Mouse (Mus musculus) cortical plate, adult 2 months (tissue): ENCODE measurements around the gene Parva. TPM values are rescaled to one million over a fixed set of nuclear protein-coding genes. Genes with fewer than 3 reads are reported as not detected.

Experiments
- H3K27ac ChIP-seq: fragments of 200-500 bp; 2 replicates; pipeline ENCODE4 v1.5.1; 2012; ENCODE audit warnings: low read length, control low read depth, inconsistent platforms; ENCODE audit not compliant: insufficient read depth
- H3K4me1 ChIP-seq: fragments of 200-500 bp; 2 replicates; pipeline ENCODE4 v1.6.1; 2011; ENCODE audit warnings: low read length; ENCODE audit not compliant: control insufficient read depth, insufficient read depth
- H3K4me3 ChIP-seq: fragments of 200-500 bp; 2 replicates; pipeline ENCODE4 v1.5.1; 2011; ENCODE audit warnings: mild to moderate bottlenecking, low read length, control low read depth; ENCODE audit not compliant: insufficient read depth
- CTCF ChIP-seq: fragments of 200-500 bp; IDR thresholded peaks from 2 replicates; pipeline ENCODE4 v1.5.1; 2011; ENCODE audit warnings: mild to moderate bottlenecking, control low read depth, low read length; ENCODE audit not compliant: insufficient read depth; ENCODE audit errors: extremely low read depth
- POLR2A ChIP-seq: fragments of 200-500 bp; IDR thresholded peaks from 2 replicates; pipeline ENCODE4 v1.6.1; 2011; ENCODE audit warnings: mild to moderate bottlenecking, low read length, control low read depth; ENCODE audit not compliant: insufficient read depth; ENCODE audit errors: extremely low read depth
- polyA plus RNA-seq: library from polyadenylated mRNA; depleted of rRNA; stranded (reverse); fragments of >200 nt; gene quantifications from 2 replicates; pipeline ENCODE4 v1.2.3, GENCODE M21; 2012

The Parva gene
- polyA plus RNA-seq, 1 experiment: 44.7 TPM

GRCm38 (mm10) chr7:112397786-112398185 lies 29.5 kb upstream of the Parva start:
- Histone ChIP-seq H3K27ac (no peak overlapping the region), H3K4me1 (no peaks in the 10 kb centered on the region), H3K4me3 (no peak overlapping the region)
- TF ChIP-seq CTCF: no peak
- TF ChIP-seq POLR2A: no peak

GRCm38 (mm10) chr7:112399425-112400170 lies 27.7 kb upstream of the Parva start:
- Histone ChIP-seq H3K4me3 (no peak overlapping the region), H3K4me1 (no peaks in the 10 kb centered on the region), H3K27ac (no peak overlapping the region)
- TF ChIP-seq CTCF: no peak
- TF ChIP-seq POLR2A: no peak

- Histone ChIP-seq H3K4me3 (no peak overlapping the region), H3K4me1 (no peaks in the 10 kb centered on the region), H3K27ac (no peak overlapping the region)
- TF ChIP-seq POLR2A (no peak), CTCF (peak; percentile 87)
These were observed 27.1 kb upstream of the Parva start for GRCm38 (mm10) chr7:112400175-112400574.

GRCm38 (mm10) chr7:112405061-112405460 lies 22.2 kb upstream of the Parva start:
- Histone ChIP-seq H3K27ac (no peak overlapping the region), H3K4me3 (no peak overlapping the region), H3K4me1 (peaks cover 2% of the 10 kb centered on the region; the same call in 1 of the 2 replicates)
- no peak for TF ChIP-seq CTCF
- TF ChIP-seq POLR2A: no peak

GRCm38 (mm10) chr7:112405578-112405977 lies 21.7 kb upstream of the Parva start:
- no peak overlapping the region for H3K4me3 ChIP-seq
- peaks cover 2% of the 10 kb centered on the region; the same call in 1 of the 2 replicates for H3K4me1 ChIP-seq
- TF ChIP-seq CTCF (no peak), POLR2A (no peak)
- H3K27ac ChIP-seq: no peak overlapping the region

- no peak overlapping the region for H3K27ac ChIP-seq
- peaks cover 2% of the 10 kb centered on the region; the same call in 1 of the 2 replicates for H3K4me1 ChIP-seq
- no peak for TF ChIP-seq CTCF
- TF ChIP-seq POLR2A: no peak
- no peak overlapping the region for H3K4me3 ChIP-seq
These were observed 19.7 kb upstream of the Parva start for GRCm38 (mm10) chr7:112407597-112407996.

- no peak for TF ChIP-seq POLR2A
- TF ChIP-seq CTCF: no peak
- no peak overlapping the region for H3K27ac ChIP-seq
These were observed 17.3 kb upstream of the Parva start for GRCm38 (mm10) chr7:112409991-112410390.

GRCm38 (mm10) chr7:112413286-112413685 lies 14.0 kb upstream of the Parva start:
- TF ChIP-seq CTCF (no peak), POLR2A (no peak)
- no peak overlapping the region for H3K27ac ChIP-seq
- no peaks in the 10 kb centered on the region; the same call in 1 of the 2 replicates for H3K4me1 ChIP-seq
- H3K4me3 ChIP-seq: no peak overlapping the region

More at GRCm38 (mm10) chr7:112409991-112410390, 17.3 kb upstream of the Parva start:
- Histone ChIP-seq H3K4me1 (peaks cover 2% of the 10 kb centered on the region; the same call in 1 of the 2 replicates), H3K4me3 (no peak overlapping the region)

- Histone ChIP-seq H3K4me3 (no peak overlapping the region), H3K27ac (no peak overlapping the region), H3K4me1 (no peaks in the 10 kb centered on the region; the same call in 1 of the 2 replicates)
- TF ChIP-seq CTCF (no peak), POLR2A (no peak)
These were observed 11.2 kb upstream of the Parva start for GRCm38 (mm10) chr7:112416058-112416526.

- H3K4me1 ChIP-seq: no peaks in the 10 kb centered on the region; the same call in 1 of the 2 replicates
- no peak overlapping the region for H3K27ac ChIP-seq
- no peak overlapping the region for H3K4me3 ChIP-seq
- TF ChIP-seq POLR2A: no peak
- no peak for TF ChIP-seq CTCF
These were observed 10.4 kb upstream of the Parva start for GRCm38 (mm10) chr7:112416730-112417513.

GRCm38 (mm10) chr7:112417598-112417997 lies 9.7 kb upstream of the Parva start:
- no peak overlapping the region for H3K27ac ChIP-seq
- no peaks in the 10 kb centered on the region; the same call in 1 of the 2 replicates for H3K4me1 ChIP-seq
- H3K4me3 ChIP-seq: no peak overlapping the region
- no peak for TF ChIP-seq CTCF
- TF ChIP-seq POLR2A: no peak
